Mouse (Mus musculus) stomach, postnatal 0 days (tissue): ENCODE results near the gene Npas2. TPM values are rescaled to one million over a fixed set of nuclear protein-coding genes. Genes with fewer than 3 reads are reported as not detected.

ENCODE experiments used
- ATAC-seq: fragments of 200-750 bp; cut with Nextera tagmentation; 2 replicates; pipeline ENCODE4 v1.8.0; 2017; ENCODE audit not compliant: low FRiP score, low TSS enrichment
- DNase-seq: peaks from one replicate; pipeline ENCODE4 v3.0.0-alpha.2; 2016; ENCODE audit warnings: low spot score
- H3K27ac ChIP-seq: fragments of 300-500 bp; sonication (generic); replicated peaks from 2 replicates; pipeline ENCODE4 v1.5.1; 2014; ENCODE audit warnings: mild to moderate bottlenecking, control low read depth
- H3K27me3 ChIP-seq: fragments of 300-500 bp; sonication (generic); 2 replicates; pipeline ENCODE4 v1.6.1; 2014; ENCODE audit warnings: low read length; ENCODE audit not compliant: control insufficient read depth, insufficient read depth
- H3K36me3 ChIP-seq: fragments of 300-500 bp; sonication (generic); 2 replicates; pipeline ENCODE4 v1.6.1; 2014; ENCODE audit warnings: low read length, mixed read lengths; ENCODE audit not compliant: control insufficient read depth, insufficient read depth
- H3K4me1 ChIP-seq: fragments of 300-500 bp; sonication (generic); replicated peaks from 2 replicates; pipeline ENCODE4 v1.6.1; 2014; ENCODE audit warnings: antibody characterized with exemption; ENCODE audit not compliant: control insufficient read depth, insufficient read depth
- H3K4me2 ChIP-seq: fragments of 300-500 bp; sonication (generic); replicated peaks from 2 replicates; pipeline ENCODE4 v1.6.1; 2014; ENCODE audit warnings: low read depth, mild to moderate bottlenecking, control low read depth, moderate library complexity
- H3K4me3 ChIP-seq: fragments of 300-500 bp; sonication (generic); 2 replicates; pipeline ENCODE4 v1.5.1; 2014; ENCODE audit warnings: low read depth, low read length, control low read depth
- H3K9ac ChIP-seq: fragments of 300-500 bp; sonication (generic); 2 replicates; pipeline ENCODE4 v1.6.1; 2014; ENCODE audit warnings: mild to moderate bottlenecking, low read length, control low read depth, mixed read lengths
- H3K9me3 ChIP-seq: fragments of 300-500 bp; sonication (generic); 2 replicates; pipeline ENCODE4 v1.6.1; 2016; ENCODE audit warnings: low read length; ENCODE audit not compliant: control insufficient read depth
- CTCF ChIP-seq: IDR thresholded peaks from 2 replicates; pipeline ENCODE4 v1.5.1; 2016; ENCODE audit warnings: antibody characterized with exemption, low read depth, mild to moderate bottlenecking, moderate library complexity
- EP300 ChIP-seq: optimal IDR thresholded peaks from 2 replicates; pipeline ENCODE3; 2016; ENCODE audit warnings: antibody characterized with exemption
- WGBS: fragments of 180-500 bp; shearing (Covaris S2); extraction: QIAGEN DNeasy Blood & Tissue Kit; methylation state at CpG from one replicate; pipeline ENCODE4 v1.1.7; 2014; 5-methylcytosine and 5-hydroxymethylcytosine counted together
- polyA plus RNA-seq: library from polyadenylated mRNA; unstranded; fragments of >200 nt; fragmentation: Nextera tagmentation; extraction: Ambion mirVana; gene quantifications from 2 replicates; pipeline ENCODE4 v1.2.1, GENCODE M21; 2015

The Npas2 gene
- polyA plus RNA-seq, 1 experiment from 2014 or later, result 1.7 TPM

- DNase-seq (no peak), ATAC-seq (no peak)
- Histone ChIP-seq H3K4me2 (no peak overlapping the region), H3K9me3 (no peaks in the 10 kb centered on the region), H3K4me1 (no peaks in the 10 kb centered on the region), H3K9ac (no peak overlapping the region), H3K4me3 (no peak overlapping the region), H3K27me3 (no peaks in the 10 kb centered on the region), H3K36me3 (no peaks in the 10 kb centered on the region), H3K27ac (no peak overlapping the region)
- 55% methylated on average over 3 of the region's 3 CpGs for WGBS
- TF ChIP-seq EP300, result no peak
- no peak for TF ChIP-seq CTCF
These were observed 66.1 kb downstream of the Npas2 start for GRCm38 (mm10) chr1:39259668-39260067.

GRCm38 (mm10) chr1:39260183-39260978, 66.8 kb downstream of the Npas2 start:
- Histone ChIP-seq H3K4me1 (no peaks in the 10 kb centered on the region), H3K27me3 (no peaks in the 10 kb centered on the region), H3K4me3 (no peak overlapping the region), H3K27ac (no peak overlapping the region), H3K9me3 (no peaks in the 10 kb centered on the region), H3K9ac (no peak overlapping the region), H3K4me2 (no peak overlapping the region), H3K36me3 (no peaks in the 10 kb centered on the region)
- TF ChIP-seq CTCF, result no peak
- no peak for TF ChIP-seq EP300
- no peak for ATAC-seq
- 67% methylated on average over 8 of the region's 8 CpGs for WGBS
- no peak for DNase-seq

GRCm38 (mm10) chr1:39266843-39267512, 73.4 kb downstream of the Npas2 start:
- ATAC-seq, result no peak
- Histone ChIP-seq H3K27me3 (no peaks in the 10 kb centered on the region), H3K4me1 (no peaks in the 10 kb centered on the region), H3K9me3 (no peaks in the 10 kb centered on the region), H3K36me3 (no peaks in the 10 kb centered on the region), H3K27ac (no peak overlapping the region), H3K4me3 (no peak overlapping the region), H3K9ac (no peak overlapping the region), H3K4me2 (no peak overlapping the region)
- 89% methylated on average over 9 of the region's 9 CpGs for WGBS
- no peak for DNase-seq
- TF ChIP-seq EP300 (no peak), CTCF (no peak)

- TF ChIP-seq CTCF, result no peak
- no peak for TF ChIP-seq EP300
- no peak overlapping the region for H3K4me3 ChIP-seq
- no peak for DNase-seq
- no peak overlapping the region for H3K9ac ChIP-seq
- H3K9me3 ChIP-seq, result no peaks in the 10 kb centered on the region
- H3K4me1 ChIP-seq, result no peaks in the 10 kb centered on the region
- no peak overlapping the region for H3K4me2 ChIP-seq
- WGBS, result 57% methylated on average over 6 of the region's 6 CpGs
- no peaks in the 10 kb centered on the region for H3K27me3 ChIP-seq
- ATAC-seq, result no peak
- H3K36me3 ChIP-seq, result no peaks in the 10 kb centered on the region
- H3K27ac ChIP-seq, result no peak overlapping the region
These were observed 79.4 kb downstream of the Npas2 start for GRCm38 (mm10) chr1:39272976-39273375.

GRCm38 (mm10) chr1:39280391-39280790, 86.9 kb downstream of the Npas2 start:
- Histone ChIP-seq H3K9ac (no peak overlapping the region), H3K9me3 (no peaks in the 10 kb centered on the region), H3K4me1 (no peaks in the 10 kb centered on the region), H3K4me3 (no peak overlapping the region), H3K4me2 (no peak overlapping the region), H3K27me3 (no peaks in the 10 kb centered on the region), H3K36me3 (no peaks in the 10 kb centered on the region), H3K27ac (no peak overlapping the region)
- 74% methylated on average over 7 of the region's 7 CpGs for WGBS
- DNase-seq, result no peak
- no peak for ATAC-seq
- TF ChIP-seq EP300, result no peak
- TF ChIP-seq CTCF, result no peak
